Mouse (Mus musculus) lung, adult 2 months (tissue): Measurements from ENCODE around the gene Gm18336.

Experiments used
- CTCF ChIP-seq: fragments of 200-500 bp; IDR thresholded peaks from 2 replicates; pipeline ENCODE4 v1.5.1; 2011; ENCODE audit warnings: mild to moderate bottlenecking, low read length, control low read depth; ENCODE audit not compliant: insufficient read depth
- POLR2A ChIP-seq: fragments of 200-500 bp; IDR thresholded peaks from 2 replicates; pipeline ENCODE4 v1.6.1; 2011; ENCODE audit warnings: low read depth, mild to moderate bottlenecking, control low read depth, low read length, borderline replicate concordance; ENCODE audit errors: extremely low read depth

DNA sequence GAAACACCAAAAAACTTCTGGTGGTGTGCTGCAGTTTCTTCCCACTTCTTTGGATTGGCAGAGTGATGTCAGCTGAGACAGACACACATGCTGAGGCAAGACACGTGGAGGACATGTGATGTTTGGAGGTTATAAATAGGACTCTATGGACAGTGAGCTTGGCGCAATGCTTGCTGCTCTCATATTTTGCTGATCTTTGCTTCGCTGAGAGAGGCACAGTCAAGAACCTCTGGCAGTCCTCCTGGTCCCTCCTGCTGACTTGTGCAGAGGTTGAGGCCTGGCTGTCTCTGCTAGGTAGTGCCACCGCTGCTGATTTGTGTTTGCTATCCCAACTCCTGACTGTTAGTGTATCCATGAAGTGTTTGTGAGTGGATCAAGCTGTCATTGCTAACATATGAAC, 7.1 kb downstream of the Gm18336 start:
- TF ChIP-seq CTCF (no peak), POLR2A (no peak)
